Mouse (Mus musculus) layer of hippocampus, adult 18-20 months (tissue): ENCODE measurements at regions not wholly inside any gene's neighbourhood (a gene's known extent, or its start where the extent isn't known, plus 50 kb on each side); places are given as distances from the start of the nearest gene placed in this dataset.
A peak's percentile ranks its signal among the peaks of the same experiment; 100 is the strongest.

Source experiments
- DNase-seq, 2 experiments: peaks; one replicate each; pipeline ENCODE4 v3.0.0; 2022; ENCODE audit warnings: low spot score in 2 of 2

DNA sequence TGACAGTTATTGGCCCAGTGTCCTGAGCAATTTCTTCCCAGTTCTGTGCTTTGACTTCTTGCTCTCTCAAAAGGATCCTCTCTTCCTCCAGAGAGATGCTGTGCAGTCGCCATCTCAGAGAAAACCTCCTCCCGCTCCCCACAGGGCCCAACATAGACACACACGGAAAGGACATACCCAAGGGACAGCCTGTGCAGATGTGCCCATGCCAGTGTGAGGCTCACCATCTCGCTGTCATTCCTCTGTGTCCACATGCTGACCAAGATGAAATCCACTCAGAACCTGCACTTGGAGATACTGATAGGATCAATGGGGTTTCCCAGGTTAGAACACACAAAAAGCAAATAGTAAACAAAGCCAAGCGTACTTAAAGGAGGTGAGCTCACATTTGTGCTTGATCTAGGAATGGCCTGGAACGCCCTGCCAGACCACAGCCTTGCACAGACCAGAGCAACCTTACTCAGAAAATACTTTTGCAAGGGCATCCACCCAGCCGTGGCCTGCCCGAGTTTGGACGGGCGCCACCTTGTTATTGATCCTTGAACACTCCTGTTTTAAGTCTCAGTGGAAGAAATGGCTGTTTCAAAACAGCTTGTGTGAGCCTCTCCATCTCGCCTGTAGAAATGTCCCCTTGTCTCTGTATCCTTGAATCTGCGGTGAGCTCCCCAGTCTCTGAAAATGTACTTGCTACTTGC lies 131.7 kb downstream of the Ndufa10 start:
- DNase-seq = no peak

DNA sequence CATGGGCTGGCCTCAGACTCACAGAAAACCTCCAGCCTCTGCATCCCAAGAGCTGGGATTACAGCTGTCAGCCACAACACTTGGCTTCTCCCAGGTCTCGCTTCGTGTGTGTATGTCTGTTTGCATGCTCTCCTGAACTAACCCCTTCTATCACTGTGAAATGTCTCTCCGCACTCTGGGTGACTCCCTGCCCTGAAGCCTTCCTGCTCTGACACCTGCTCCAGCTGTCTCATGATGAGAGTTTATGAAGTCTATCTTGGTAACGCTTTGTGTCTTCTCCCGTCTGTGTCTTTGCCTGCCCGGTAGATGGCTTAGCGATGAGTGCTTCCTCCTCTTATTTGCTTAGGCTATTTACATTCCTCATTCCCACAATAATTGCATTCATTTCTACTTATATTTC lies 133.0 kb downstream of the Ndufa10 start:
- no peak for DNase-seq

DNA sequence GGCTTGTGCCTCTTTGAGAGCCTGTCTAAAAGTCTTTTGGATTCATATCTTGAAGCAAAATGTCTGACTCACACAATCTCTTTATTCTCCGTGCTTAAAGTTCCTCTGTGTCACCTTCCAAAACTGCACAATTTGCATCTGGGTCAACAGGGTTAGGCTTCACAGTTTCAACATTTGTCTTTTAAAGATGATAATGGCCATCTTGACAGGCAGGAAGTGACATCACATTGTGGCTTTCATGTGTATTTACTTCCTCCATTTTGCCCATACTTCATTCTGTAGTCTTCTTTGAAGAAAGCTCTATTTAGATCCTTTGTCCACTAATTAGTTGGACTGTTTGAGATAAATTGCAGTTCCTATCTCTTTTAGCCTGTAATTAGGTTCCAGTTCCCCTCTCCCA lies 135.1 kb downstream of the Ndufa10 start:
- no peak for DNase-seq

DNA sequence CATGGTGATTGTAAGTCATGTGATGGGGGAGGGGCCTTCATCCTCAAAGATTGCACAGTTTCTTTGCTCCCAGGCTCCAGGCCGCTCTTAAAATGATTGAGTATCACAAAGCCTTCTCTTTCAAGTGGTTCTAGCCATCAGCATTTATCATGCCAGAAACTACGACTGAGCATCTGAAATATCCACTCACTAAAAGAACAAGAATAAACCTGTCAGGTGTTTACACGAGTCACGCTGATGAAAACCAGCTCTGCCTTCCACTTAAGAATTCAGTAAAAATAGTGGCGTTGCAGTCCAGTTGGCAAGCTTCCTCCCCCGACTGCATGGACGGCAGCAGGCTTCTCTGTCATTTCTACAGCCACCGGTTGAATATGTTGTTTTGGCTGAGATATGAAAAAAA lies 136.2 kb downstream of the Ndufa10 start:
- DNase-seq = no peak

DNA sequence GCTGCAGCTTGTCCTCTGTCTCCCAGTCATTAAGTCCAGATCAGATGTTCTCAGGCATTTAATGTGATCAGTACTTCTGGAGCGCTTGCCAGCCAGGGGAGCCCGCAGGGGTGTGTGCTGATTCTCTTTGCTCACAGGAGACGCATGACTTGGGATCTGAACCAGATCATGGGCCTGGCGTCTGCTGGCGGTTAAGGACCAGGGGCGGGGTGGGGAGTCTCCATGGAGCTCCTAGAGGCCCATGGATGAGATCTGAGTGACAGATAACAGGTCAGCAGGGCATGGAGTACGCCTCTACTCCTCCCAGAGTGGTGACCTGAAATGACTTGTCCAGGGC lies 136.7 kb upstream of the Hdac4 start:
- no peak for DNase-seq

DNA sequence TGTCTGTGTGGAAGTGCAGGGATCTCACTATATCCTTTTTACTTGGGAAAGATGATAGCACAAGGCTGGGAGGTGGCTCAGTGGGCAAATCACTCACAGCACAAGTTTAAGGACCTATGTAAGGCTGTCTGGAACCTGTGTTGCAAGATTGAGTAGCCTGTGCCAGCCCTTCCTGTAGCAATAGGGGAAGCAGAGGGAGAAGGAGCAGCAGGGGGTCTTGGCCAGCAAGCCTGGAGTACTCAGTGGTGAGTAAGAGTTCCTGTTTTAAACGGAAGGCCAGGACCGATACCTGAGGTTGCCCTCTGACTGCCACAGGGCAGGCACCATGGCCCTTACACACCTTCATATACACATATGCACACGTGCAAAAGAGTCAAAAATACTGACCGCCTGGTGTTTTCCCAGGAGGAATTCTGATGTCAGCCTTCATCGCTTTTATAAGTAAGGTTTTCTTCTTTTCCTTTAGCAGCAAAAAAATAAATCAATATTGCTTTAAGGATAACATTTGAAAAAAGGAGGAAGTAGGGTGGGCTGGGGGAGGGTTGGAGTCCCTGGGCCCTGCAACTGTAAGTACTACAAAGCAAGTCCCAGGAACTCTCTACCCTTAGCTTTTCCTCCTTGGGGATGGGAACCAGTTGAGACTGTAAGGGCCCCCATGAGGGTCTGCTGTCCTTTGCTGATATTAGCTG lies 136.2 kb upstream of the Hdac4 start:
- DNase-seq = no peak

DNA sequence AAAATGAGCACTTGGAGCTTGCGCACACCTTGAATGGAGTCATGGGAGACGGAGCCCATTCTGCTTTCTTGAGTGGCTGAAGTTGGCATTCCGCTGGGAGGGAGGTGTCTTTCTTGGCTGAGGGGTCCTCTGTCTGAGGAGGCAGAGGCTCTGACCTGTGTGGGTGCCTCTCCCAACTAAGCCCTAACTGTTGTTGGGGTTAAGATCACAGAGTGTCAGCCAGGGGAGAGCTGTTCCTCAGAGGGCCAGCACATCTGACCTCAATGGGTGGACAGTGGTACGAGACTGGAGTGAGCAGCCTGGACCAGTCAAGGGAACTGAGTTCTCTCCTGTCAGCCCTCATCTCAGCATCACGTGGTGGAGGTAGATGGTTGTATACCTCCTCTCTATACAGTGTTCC lies 134.7 kb upstream of the Hdac4 start:
- no peak for DNase-seq

DNA sequence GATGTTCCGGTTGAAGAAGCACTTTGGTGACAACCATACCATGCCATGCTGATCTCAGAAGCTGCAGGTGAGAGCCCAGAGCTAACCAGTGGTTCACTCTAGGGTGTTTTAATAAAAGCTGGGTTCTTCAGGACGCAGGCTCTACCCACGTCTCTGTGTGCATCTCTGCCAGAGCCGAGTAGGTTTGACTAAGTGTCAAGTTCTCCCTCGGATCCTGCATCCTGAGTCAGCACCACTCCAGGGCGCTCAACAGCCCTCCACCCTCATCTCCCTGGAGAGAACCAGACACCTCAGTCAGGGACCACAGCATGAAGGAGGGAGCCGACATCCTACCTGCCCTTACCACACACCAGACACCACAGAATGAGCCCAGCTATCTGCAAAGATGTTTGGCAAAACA lies 134.0 kb upstream of the Hdac4 start:
- DNase-seq = no peak

DNA sequence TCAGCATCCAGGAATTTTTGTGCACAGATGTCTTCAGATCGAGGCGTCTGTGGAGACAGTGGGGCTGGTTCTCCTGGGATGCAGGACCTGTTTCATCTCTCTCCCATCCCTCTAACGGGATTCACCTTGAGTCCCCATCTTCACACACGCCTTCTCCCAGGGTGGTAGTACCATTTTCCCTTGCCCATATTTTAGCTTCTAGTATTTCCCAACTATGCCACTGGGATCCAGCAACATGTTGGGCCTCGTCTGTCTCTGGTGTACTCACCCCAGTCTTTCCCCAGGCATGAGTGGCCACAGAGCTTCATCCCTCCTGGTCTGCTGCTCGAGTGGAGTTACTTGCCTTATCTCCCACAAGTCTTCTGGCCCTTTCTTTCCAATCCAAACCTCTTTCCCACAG lies 131.6 kb upstream of the Hdac4 start:
- DNase-seq = no peak

DNA sequence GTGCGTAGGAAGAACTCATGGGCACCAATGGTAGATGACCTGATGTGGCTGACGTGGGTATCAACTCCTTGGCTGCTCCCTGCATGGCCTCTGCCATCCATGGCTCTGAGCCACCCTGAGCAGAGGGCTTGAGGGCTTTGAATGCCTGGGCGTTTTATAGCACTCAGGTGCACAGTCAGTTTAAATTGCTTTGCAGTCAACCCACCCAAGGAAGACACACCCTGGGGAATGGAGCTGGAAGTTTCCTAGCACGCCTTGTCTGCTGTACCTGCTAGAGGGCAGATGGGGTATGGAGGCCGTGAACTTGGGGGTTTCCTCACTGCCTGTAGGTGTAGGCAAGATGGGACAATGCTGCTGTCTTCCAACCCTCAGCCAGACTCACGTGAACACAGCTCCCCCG lies 129.8 kb upstream of the Hdac4 start:
- DNase-seq = no peak

DNA sequence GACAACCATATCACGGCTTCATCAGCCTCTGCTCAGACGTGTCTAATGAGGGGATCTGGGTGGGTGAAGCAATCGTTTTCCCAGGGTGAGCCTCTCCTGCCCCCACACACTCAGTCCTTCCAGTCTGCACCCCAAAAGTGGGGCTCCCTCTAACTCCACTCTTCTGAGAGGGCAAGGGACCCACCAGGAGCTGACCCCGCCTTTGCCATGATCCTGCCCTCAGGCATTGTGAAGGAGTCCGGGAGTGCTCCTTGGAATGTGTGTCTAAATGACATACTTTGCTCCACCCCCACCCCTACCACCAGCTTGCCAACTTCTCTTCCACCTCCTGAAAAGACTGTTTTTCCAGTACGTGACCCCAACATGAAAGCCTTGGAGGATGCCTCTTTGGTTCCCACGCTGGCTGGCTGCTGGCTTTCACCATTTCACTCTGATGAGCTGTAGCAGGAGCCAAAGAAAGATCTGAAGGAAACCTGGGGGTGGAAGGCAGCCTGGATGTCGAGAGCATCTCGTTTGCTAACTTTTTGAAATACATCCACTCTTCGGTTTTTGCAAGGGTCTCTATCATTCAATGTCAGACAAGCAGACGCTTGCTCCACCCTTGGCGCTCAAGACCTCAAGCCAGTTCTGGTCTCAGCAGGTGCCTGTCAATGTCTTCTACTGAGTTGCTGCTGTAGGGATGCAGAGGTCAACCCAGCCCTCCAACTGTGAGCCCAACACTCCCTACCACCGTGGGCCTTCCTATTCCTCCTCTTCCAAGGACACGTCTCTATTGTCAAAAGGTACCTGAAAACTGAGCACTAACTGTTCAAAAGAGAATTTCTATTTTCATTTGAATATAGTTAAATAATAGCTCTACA lies 128.8 kb upstream of the Hdac4 start:
- no peak for DNase-seq

DNA sequence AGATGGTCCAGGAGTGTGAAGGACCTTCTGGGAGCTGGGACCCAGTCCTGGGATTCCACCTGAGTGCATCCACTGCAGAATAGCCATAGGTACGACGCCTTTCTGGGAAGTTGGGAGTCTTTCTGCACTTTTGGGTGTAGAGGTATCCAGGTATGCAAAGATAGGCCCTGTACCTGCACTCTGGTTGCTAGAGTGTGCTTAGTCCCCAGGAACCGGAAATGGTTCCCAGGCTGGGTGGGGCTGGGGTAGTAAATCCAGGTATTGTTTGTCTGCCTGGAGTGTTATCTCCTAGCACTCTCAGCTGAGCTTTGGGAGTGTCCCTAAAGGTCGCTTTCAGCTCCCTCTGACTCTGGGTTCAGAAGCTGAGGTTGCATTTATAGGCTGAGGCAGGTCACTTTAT lies 121.6 kb upstream of the Hdac4 start:
- no peak for DNase-seq

DNA sequence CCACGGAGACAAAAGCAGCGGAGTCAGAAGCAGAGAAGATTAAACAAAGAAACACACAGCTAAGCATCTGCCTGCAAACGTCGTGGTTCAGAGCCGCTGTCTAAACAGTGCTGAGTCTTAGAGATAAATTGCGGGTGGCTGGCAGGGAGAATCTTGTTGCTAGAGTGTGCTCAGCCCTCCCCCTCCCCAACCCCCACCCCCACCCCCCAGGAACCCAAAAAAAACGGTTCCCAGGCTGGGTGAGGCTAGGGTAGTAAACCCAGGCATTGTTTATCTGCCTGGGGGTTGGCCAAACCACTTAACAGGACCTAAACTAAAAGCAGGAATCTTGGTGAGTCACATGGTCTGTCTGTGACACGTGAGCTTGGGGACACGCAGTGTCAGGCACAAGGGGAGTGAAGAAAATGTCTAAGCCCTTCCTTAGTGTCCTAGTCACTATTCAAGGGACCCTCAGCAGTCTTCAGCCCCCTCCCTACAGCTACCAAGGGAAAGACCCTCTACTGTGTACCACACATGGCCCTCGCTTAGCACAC lies 120.8 kb upstream of the Hdac4 start:
- no peak for DNase-seq

DNA sequence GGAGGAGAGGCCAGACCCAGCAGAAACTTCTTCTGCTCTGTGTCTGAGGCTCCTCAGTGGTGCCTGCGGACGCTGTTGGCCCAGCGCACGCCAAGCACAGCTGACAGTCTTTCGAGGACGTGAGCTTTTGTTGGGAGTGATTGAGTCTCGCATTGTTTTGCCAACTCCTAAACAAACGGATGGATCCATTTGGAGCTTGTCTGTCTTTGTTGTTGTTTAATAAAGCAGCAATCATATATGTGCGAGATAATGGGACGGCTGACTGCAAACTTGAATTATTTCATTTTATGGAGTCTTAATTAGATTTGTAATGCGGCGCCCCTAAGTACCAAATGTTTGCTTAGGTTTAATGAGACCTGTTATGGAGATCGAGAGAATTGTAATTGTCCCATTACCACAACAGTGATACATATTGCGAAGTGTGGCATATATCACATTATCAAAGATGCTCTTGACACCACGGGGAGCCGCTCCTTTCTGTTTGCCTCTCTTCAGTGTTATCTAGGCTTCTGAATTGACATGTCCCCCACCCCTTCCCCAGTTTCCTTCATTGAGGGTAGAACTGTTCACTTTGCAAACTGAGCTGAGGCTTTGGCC lies 117.6 kb upstream of the Hdac4 start:
- no peak for DNase-seq

DNA sequence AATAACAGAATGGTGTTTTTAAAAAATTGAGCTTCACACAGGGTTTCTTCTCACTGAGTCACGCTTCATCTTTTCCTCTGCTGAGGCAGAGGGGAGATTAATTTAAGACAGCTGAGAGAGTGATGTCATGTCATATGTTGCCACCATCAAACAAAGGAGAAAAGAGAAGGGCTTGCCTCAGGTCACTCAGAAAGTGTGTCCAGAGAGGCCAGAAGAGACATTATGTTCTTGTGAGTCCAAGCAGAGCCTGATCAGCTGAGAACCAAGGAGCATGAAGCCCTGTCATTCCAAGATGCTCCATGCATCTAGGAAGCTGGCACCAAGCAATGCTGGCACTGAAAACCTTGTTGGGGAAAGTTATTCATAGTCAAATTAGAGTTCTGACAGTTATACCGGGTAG lies 114.4 kb upstream of the Hdac4 start:
- no peak for DNase-seq

DNA sequence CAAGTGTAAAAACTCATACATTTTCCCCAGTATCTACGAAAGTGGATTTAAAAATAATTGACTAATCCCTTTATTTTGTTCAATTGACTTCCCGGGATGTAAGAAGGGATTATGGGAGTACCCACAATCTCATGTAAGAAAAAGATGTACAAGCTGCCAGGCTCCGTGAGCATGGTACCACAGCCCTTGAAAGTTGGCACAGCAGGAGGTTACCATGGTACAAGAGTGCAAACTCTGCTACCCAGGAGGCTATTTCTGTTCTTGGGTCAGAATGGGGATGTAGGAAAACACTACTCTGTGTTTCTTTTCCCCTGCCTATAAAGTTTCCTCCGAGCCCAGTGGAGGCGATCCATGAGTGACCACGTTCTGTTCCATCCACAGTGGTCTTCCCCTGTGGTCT lies 113.9 kb upstream of the Hdac4 start:
- no peak for DNase-seq

DNA sequence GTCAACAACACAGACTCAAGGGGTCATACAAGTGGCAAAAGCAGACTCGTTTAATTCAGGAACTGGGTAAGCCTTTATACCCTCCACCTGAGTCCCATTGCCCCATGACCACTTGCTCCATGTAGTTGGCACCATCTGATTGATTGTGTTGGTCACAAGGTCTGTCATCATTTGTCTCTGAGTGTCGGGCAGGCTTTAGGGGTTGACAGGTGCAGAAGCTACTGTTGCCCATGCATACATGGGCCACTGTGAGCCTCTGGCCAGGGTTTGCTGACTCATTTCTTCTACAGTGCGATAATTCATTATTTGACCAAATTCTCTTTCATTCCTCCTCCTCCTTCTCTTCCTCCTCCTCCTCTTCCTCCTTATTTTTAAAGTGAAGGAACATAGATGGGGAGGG lies 113.0 kb upstream of the Hdac4 start:
- no peak for DNase-seq

DNA sequence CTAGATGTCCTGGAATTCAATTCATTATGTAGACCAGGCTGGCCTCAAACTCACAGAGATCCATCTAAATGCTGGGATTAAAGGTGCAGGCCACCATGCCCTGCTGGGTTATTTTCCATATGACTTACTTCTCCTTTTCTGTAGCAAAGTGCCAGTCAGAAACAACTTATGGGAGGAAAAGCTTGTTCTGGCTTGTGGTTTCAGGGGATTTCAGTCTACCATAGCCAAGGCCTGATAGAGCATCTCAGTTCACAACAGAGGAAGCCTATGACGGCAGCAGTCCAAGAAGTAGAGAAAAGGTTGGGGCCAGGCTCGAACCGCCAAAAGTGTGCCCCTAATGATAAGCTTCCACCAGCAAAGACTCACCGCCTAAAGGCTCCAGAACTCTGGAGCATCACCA lies 110.5 kb upstream of the Hdac4 start:
- DNase-seq = no peak

DNA sequence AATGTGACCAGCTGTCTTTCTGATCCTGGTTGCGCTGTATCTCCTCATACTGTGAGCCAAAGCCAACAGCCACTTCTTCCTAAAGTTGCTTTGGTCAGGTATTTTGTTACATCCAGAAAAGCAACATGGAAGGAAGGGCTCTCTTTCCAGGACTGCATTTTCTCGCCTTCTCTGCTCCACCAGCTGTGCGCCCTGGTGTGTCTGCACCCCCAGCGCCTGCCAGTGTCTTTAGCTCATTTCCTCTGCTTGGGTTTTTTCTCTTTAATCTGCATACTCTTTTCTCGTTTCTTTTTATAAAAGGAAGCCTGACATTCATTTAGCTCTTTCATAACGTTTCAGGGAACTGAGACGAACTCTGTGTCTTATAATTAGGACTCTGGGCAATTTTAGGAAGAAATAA lies 103.5 kb upstream of the Hdac4 start:
- DNase-seq = peak in 1 of 2 experiments; percentile 18

DNA sequence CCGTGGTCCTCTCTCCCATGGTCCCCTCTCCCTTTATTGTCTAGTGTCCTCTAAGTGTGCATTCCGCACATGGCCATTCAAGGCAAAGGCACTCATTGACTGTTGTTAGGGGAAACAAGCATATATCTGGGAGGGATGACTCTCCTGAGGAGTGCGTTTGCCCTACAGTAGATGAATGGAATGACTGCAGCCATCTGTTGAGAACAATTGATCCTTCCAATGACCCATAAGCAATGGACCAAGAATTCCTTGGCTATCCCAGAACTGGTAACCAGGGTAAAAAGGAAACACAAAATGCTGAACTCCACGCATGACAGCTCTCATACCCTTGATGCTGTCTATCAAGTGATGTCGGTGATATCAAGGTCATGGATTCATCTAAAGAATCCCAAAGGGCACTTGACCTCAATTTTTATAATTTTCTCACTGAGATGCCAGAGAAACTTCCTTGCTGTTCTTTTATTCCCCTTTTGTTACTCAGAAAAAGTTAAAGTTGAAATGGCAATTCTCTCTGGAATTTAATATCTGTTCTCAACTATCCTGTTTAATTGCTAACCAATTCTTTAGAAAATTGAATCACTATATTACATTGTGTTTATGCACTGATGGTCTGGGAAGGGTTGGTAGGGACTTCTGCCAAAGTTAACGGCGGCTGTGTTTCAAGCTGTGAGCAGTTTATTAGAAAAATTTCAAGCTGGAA lies 97.3 kb upstream of the Hdac4 start:
- DNase-seq = no peak

DNA sequence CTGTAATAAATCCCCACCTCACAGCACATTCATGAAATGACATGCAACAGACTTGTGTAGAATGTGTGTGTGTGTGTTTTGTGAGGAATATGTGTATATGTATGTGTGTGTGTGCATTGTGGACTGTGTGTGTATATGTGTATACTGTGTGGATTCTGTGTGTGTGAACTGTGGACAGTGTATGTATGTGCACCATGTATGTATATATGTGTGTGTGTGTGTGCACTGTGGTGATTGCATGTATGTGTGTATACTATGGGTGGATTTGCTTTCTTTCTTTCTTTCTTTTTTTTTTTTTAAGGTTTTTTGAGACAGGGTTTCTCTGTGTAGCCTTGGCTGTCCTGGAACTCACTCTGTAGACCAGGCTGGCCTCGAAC lies 91.5 kb upstream of the Hdac4 start:
- DNase-seq = no peak
